Mouse (Mus musculus) natural killer cell, adult 2 months (primary cell): ENCODE measurements around the gene Slc35f4.
"Not testable (repeated sequence)": the region's sequence is repeated elsewhere in the genome, so short reads cannot be mapped to it uniquely, and the experiment has no call there.

Experiments used
- DNase-seq, 2 experiments: peaks; one replicate each; pipeline ENCODE4 v3.0.0; 2022; ENCODE audit warnings: low spot score in 2 of 2

The Slc35f4 gene

DNA sequence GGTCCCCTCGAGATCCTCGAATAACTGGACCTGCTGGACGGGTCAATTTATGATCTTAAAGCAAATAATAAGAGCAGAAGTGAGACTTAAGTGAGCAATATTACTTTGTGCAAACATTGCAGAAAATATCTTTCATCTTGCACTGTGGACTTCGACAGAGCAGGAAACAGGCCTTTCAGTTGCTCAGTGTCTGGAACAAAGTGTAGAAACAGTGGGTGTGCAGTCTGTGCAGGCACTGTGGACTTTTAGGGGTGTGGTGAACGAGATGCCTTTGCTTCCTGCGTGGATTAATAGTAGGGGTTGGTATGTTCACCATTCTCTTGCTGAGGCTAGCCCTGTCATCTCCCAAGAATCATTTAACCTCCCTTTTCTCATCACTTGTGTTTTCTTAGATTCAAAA lies 247.0 kb downstream of the Slc35f4 start:
- DNase-seq = no peak

DNA sequence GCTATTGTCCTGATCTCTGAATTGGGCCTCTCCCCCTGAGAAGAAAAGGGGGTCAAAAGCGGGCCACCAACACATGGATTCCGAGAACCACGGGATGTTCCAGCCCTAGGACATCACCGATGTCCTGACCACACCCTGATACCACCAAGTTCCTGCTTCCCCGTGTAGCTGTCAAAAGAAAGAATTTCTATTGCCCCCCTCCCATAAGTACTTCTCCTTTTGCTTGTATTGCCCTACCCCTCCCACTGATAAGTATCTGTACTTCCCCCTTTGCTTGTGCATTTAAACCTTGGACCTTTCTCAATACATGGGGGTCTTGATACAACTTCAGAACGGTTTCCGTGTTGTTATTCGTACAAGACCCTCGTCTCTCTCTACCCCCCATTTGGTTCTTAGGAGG lies 247.4 kb downstream of the Slc35f4 start:
- not testable (repeated sequence) for DNase-seq

DNA sequence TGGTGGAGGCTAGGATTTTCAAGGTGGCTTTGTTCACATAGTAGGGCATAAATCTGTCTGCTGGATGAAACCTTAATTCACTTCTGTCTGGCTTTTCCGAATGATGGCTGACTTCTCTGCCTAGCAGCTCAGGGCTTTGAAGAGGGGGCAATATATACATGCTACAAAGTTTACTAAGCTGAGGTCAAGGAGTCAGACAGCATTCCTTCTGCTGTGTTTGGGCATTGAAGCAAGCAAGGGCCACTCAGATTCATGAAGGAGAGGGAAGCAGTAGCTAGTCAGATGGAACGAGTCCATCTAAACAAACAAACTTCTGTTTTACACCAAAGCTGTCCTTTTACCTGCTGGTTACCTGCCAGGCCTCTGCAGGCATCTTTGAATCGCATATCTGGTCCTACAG lies 248.2 kb downstream of the Slc35f4 start:
- DNase-seq = no peak

DNA sequence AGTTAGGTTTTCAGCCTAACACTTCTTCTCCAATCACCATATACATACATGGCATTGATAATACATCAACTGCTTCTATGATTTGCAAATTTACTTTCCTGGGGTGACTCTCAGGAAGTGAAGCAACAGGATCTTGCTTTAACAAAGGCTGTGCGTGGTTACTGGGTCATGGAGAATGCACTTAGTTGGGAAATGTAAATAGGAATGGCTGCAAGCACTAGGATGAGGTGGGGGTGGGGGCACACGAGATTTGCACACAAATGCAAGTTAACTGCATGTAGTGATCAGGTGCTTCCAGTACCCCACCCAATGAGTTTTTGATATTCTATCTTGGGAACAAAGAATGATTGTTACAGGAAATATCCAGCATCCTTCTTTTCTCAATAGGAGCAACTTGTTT lies 250.5 kb downstream of the Slc35f4 start:
- no peak for DNase-seq

DNA sequence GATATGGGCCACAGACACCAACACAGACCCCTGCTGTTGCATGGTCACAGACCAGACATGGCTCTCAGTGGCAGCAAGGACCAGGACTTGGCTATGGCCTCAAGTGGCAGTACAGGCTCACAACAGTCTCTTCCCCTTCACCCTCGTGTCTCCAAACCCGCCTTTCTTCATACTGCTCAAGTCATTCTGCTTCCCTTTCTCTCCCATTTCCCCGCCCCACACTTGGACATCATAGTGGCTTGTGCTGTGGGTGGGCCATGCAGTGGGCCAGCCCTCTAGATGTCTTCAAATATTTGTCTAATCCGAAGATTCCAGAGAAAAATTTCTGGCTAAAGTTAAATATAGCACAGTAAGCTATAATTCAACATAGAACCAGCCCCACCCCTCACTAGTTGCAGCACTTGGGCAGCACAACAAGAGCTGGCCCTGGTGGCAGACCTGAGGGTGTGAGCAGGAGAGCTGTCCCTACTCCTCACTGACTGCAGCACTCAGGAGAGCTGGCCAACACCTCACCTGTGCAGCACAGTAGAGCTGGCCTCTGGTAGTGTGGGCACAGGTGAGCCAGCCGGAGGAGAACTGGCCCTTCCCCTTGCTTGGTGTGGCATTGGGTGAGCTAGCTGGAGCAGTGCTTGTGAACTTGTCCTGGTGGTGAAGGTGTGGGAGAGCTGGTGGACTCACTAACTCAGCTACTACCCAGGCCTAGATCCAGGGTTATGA lies 260.4 kb downstream of the Slc35f4 start:
- no peak for DNase-seq
